Mouse (Mus musculus) adrenal gland, adult (tissue): Measurements from ENCODE around the gene Prg2.

Experiments used
- DNase-seq, 2 experiments: peaks; one replicate each; pipeline ENCODE4 v3.0.0; 2022 to 2023; ENCODE audit warnings: low spot score in 1 of 2; ENCODE audit not compliant: inconsistent age in 2 of 2

Gene Prg2

DNA sequence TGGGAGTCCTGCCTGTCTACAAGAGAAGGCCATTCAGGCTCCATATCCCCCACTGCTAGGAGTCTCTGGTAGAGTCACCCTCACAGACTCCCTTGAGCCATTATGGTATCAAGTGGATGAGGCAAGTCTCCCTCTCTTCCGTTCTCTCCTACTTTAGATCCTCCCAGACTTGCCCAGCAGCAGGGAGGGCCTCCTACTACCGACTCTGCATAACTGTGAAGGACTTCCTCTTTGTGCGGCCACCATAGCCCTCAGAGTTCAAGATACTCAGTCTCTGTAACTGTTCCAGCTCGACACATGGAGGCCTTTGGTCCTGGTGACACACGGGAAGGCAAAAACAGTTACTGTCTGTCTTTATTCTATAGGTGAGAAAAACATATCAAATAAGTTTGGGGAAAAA is 47.0 kb downstream of the Prg2 start:
- no peak for DNase-seq

GRCm38 (mm10) chr2:85029897-85030296 is 49.6 kb downstream of the Prg2 start:
- DNase-seq = no peak

DNA sequence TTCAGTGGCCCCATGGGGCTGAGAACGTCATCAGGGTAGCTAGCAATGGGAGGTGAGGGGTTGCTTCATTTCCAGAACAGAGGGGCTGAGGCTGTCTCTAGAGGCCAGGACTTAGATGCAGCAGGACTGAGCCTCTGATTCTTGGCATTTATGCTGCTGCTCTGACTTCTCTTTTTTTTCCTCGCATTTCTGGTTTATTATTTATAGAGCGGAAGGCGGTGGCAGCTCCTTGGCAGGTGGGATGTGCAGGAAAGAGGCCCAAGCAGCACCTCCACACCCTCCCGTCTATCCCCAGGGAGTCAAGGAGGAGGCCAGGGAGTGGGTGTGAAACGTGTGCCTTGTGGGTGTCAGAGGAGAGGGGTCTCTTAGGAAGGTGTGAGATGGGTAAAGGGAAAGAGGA is 50.7 kb downstream of the Prg2 start:
- DNase-seq = no peak

DNA sequence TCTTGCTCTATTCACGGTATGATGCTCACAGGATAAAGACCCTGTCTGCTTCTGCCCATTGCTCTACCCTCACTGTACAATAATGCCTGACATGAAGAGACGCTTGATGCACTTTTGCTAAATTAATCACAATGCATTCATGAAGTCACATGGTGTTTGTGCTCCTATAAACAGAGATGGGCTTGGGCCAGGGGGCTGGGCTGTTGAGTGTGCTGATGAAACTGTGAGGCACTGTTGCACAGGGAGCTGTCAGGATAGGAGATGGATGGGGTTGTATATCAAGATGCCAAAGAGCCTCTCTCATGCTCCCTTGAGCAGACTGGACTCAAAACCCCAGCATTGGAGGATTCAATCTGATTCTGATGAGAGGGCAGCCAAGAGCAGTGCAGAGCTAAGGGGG is 52.9 kb downstream of the Prg2 start:
- no peak for DNase-seq
